Mouse (Mus musculus) myocyte (in vitro differentiated cells): ENCODE measurements around the gene A130010J15Rik.

Experiments
- MYOD1 ChIP-seq, 3 experiments: IDR thresholded peaks; one replicate each; pipeline ENCODE4 v1.6.1; 2011; ENCODE audit warnings: control low read depth in 2 of 3, low read depth in 2 of 3, mild to moderate bottlenecking in 2 of 3, moderate library complexity in 1 of 3; ENCODE audit not compliant: insufficient read length in 2 of 3, control insufficient read depth in 1 of 3
- MYOG ChIP-seq, 3 experiments: IDR thresholded peaks; one replicate each; pipeline ENCODE4 v1.6.1; 2011; ENCODE audit warnings: control low read depth in 2 of 3, low read depth in 2 of 3, mild to moderate bottlenecking in 2 of 3; ENCODE audit not compliant: insufficient read length in 2 of 3, control insufficient read depth in 1 of 3, insufficient read depth in 1 of 3
- POLR2A ChIP-seq: IDR thresholded peaks from one replicate; pipeline ENCODE4 v1.6.1; 2011; ENCODE audit warnings: low read depth, mild to moderate bottlenecking, control low read depth, moderate library complexity; ENCODE audit not compliant: insufficient read length
- USF1 ChIP-seq: IDR thresholded peaks from one replicate; pipeline ENCODE4 v1.6.1; 2011; ENCODE audit warnings: low read depth, mild to moderate bottlenecking, control low read depth, moderate library complexity

- TF ChIP-seq MYOD1 (IDR thresholded peaks at IDR 0.05; ENCODE audit: control insufficient read depth in 1 of 3, insufficient read length in 2 of 3, low read depth in 2 of 3) (no peak), MYOG (IDR thresholded peaks at IDR 0.05; ENCODE audit: control insufficient read depth in 1 of 3, insufficient read depth in 1 of 3, insufficient read length in 2 of 3, low read depth in 2 of 3) (no peak), POLR2A (no peak), USF1 (no peak)
Observed at GRCm38 (mm10) chr1:193194416-193195140, 26.7 kb downstream of the A130010J15Rik start.
